Mouse (Mus musculus) MEL (cell line): ENCODE measurements around the gene Cmc2. TPM values are rescaled to one million over a fixed set of nuclear protein-coding genes. Genes with fewer than 3 reads are reported as not detected.

ENCODE experiments used
- DNase-seq: peaks from one replicate; pipeline ENCODE4 v3.0.0; 2011; ENCODE audit warnings: low read depth, low spot score
- H3K27ac ChIP-seq: 2 replicates; pipeline ENCODE4 v1.5.1; 2012; ENCODE audit warnings: low read depth, mild to moderate bottlenecking, control low read depth, low read length, moderate library complexity; ENCODE audit not compliant: control insufficient read depth
- H3K27me3 ChIP-seq, 2 experiments: fragments of 150-350 bp in 1 of 2; sonication (generic) in 1 of 2; 2 replicates each; pipeline ENCODE4 v1.6.1; 2012; ENCODE audit warnings: low read length in 2 of 2, mild to moderate bottlenecking in 2 of 2, improper control_type of control experiment in 1 of 2, moderate library complexity in 1 of 2; ENCODE audit not compliant: insufficient read depth in 2 of 2, control insufficient read depth in 1 of 2
- H3K36me3 ChIP-seq, 2 experiments: 2 replicates each; pipeline ENCODE4 v1.6.1; 2012 to 2014; ENCODE audit warnings: low read length in 2 of 2, improper control_type of control experiment in 1 of 2, inconsistent platforms in 1 of 2, mild to moderate bottlenecking in 1 of 2; ENCODE audit not compliant: insufficient read depth in 2 of 2, control insufficient read depth in 1 of 2
- H3K4me1 ChIP-seq, 2 experiments: fragments of 150-350 bp in 1 of 2; sonication (generic) in 1 of 2; 2 replicates each; pipeline ENCODE4 v1.6.1; 2012; ENCODE audit warnings: low read length in 2 of 2, improper control_type of control experiment in 1 of 2, mild to moderate bottlenecking in 1 of 2; ENCODE audit not compliant: insufficient read depth in 2 of 2, control insufficient read depth in 1 of 2
- H3K4me3 ChIP-seq, 2 experiments: fragments of 150-350 bp in 1 of 2; sonication (generic) in 1 of 2; 2 replicates each; pipeline ENCODE4 v1.5.1; 2012; ENCODE audit warnings: low read depth in 2 of 2, low read length in 2 of 2, mild to moderate bottlenecking in 2 of 2, moderate library complexity in 2 of 2, control low read depth in 1 of 2, improper control_type of control experiment in 1 of 2; ENCODE audit not compliant: control insufficient read depth in 1 of 2, insufficient read depth in 1 of 2
- H3K79me2 ChIP-seq: 2 replicates; pipeline ENCODE4 v1.6.1; 2012; ENCODE audit warnings: mild to moderate bottlenecking, low read length, moderate library complexity; ENCODE audit not compliant: control insufficient read depth, poor library complexity, insufficient read depth
- H3K9ac ChIP-seq: 2 replicates; pipeline ENCODE4 v1.6.1; 2012; ENCODE audit warnings: low read depth, mild to moderate bottlenecking, control low read depth, low read length, moderate library complexity; ENCODE audit not compliant: control insufficient read depth, poor library complexity, severe bottlenecking
- H3K9me3 ChIP-seq: fragments of 150-350 bp; sonication (generic); replicated peaks from 2 replicates; pipeline ENCODE4 v1.6.1; 2012; ENCODE audit warnings: mild to moderate bottlenecking, low read length, improper control_type of control experiment, moderate library complexity; ENCODE audit not compliant: insufficient read depth
- CHD2 ChIP-seq: IDR thresholded peaks from 2 replicates; pipeline ENCODE4 v1.6.1; 2011; ENCODE audit warnings: low read length, improper control_type of control experiment
- CTCF ChIP-seq, 3 experiments: IDR thresholded peaks in 2 of 3; conservative IDR thresholded peaks in 1 of 3; 2 replicates each; pipeline ENCODE4 v1.5.1; 2011 to 2012; ENCODE audit warnings: low read length in 3 of 3, low read depth in 2 of 3, mild to moderate bottlenecking in 2 of 3, improper control_type of control experiment in 1 of 3, inconsistent platforms in 1 of 3, mixed read lengths in 1 of 3, moderate library complexity in 1 of 3; ENCODE audit not compliant: control insufficient read depth in 1 of 3, insufficient read depth in 1 of 3, poor library complexity in 1 of 3, severe bottlenecking in 1 of 3
- ELF1 ChIP-seq: IDR thresholded peaks from 2 replicates; pipeline ENCODE4 v1.6.1; 2014; ENCODE audit warnings: low read depth, mild to moderate bottlenecking, inconsistent platforms, low read length, improper control_type of control experiment, moderate library complexity
- GATA1 ChIP-seq: IDR thresholded peaks from 2 replicates; pipeline ENCODE4 v1.6.1; 2011; ENCODE audit warnings: low read depth, low read length, improper control_type of control experiment
- HCFC1 ChIP-seq: IDR thresholded peaks from 2 replicates; pipeline ENCODE4 v1.6.1; 2012; ENCODE audit warnings: low read depth, mild to moderate bottlenecking, inconsistent platforms, low read length, improper control_type of control experiment, moderate library complexity
- JUND ChIP-seq: IDR thresholded peaks from 2 replicates; pipeline ENCODE4 v1.6.1; 2011; ENCODE audit warnings: low read depth, mild to moderate bottlenecking, improper control_type of control experiment, low read length
- KAT2A ChIP-seq: conservative IDR thresholded peaks from 2 replicates; pipeline ENCODE4 v1.6.1; 2012; ENCODE audit warnings: low read depth, low read length, improper control_type of control experiment, inconsistent platforms
- MAX ChIP-seq: IDR thresholded peaks from 2 replicates; pipeline ENCODE4 v1.6.1; 2011; ENCODE audit warnings: low read length, improper control_type of control experiment
- MAZ ChIP-seq: IDR thresholded peaks from 2 replicates; pipeline ENCODE4 v1.6.1; 2012; ENCODE audit warnings: low read depth, mild to moderate bottlenecking, inconsistent platforms, low read length, improper control_type of control experiment
- MXI1 ChIP-seq: IDR thresholded peaks from 2 replicates; pipeline ENCODE4 v1.6.1; 2011; ENCODE audit warnings: mild to moderate bottlenecking, low read depth, low read length, improper control_type of control experiment
- MYC ChIP-seq: IDR thresholded peaks from 2 replicates; pipeline ENCODE4 v1.6.1; 2011; ENCODE audit warnings: low read depth, mild to moderate bottlenecking, low read length, improper control_type of control experiment, moderate library complexity
- NELFE ChIP-seq: IDR thresholded peaks from 2 replicates; pipeline ENCODE4 v1.6.1; 2011; ENCODE audit warnings: low read depth, low read length, improper control_type of control experiment
- NRF1 ChIP-seq: IDR thresholded peaks from 2 replicates; pipeline ENCODE4 v1.6.1; 2014; ENCODE audit warnings: low read depth, mild to moderate bottlenecking, inconsistent platforms, low read length, improper control_type of control experiment, moderate library complexity; ENCODE audit not compliant: poor library complexity, insufficient read depth, severe bottlenecking
- POLR2A ChIP-seq, 2 experiments: IDR thresholded peaks; 2 replicates each; pipeline ENCODE4 v1.6.1; 2011 to 2012; ENCODE audit warnings: low read length in 2 of 2, mild to moderate bottlenecking in 2 of 2, control low read depth in 1 of 2, improper control_type of control experiment in 1 of 2, low read depth in 1 of 2, moderate library complexity in 1 of 2; ENCODE audit not compliant: control insufficient read depth in 1 of 2, insufficient read depth in 1 of 2, poor library complexity in 1 of 2
- POLR2AphosphoS2 ChIP-seq: IDR thresholded peaks from 2 replicates; pipeline ENCODE4 v1.6.1; 2011; ENCODE audit warnings: low read length, improper control_type of control experiment
- RAD21 ChIP-seq: IDR thresholded peaks from 2 replicates; pipeline ENCODE4 v1.6.1; 2011; ENCODE audit warnings: mild to moderate bottlenecking, low read depth, low read length, improper control_type of control experiment
- SMC3 ChIP-seq: IDR thresholded peaks from 2 replicates; pipeline ENCODE4 v1.6.1; 2011; ENCODE audit warnings: low read depth, low read length, improper control_type of control experiment
- USF1 ChIP-seq: IDR thresholded peaks from 2 replicates; pipeline ENCODE4 v1.6.1; 2014; ENCODE audit warnings: low read depth, mild to moderate bottlenecking, inconsistent platforms, low read length, improper control_type of control experiment, moderate library complexity
- ZC3H11A ChIP-seq: IDR thresholded peaks from 2 replicates; pipeline ENCODE4 v1.6.1; 2012; ENCODE audit warnings: low read depth, mild to moderate bottlenecking, inconsistent platforms, low read length, improper control_type of control experiment
- ZNF384 ChIP-seq: IDR thresholded peaks from 2 replicates; pipeline ENCODE4 v1.6.1; 2012; ENCODE audit warnings: low read depth, mild to moderate bottlenecking, inconsistent platforms, low read length, improper control_type of control experiment
- polyA plus RNA-seq, 2 experiments: library from polyadenylated mRNA; stranded (reverse) in 1 of 2; unstranded in 1 of 2; fragments of >175 nt in 1 of 2; fragments of >200 nt in 1 of 2; gene quantifications; 2 replicates each; pipeline versions ENCODE4 v1.2.1 to v1.2.4; 2012; ENCODE audit warnings: low replicate concordance in 2 of 2, low read depth in 1 of 2; ENCODE audit not compliant: insufficient read length in 2 of 2, insufficient read depth in 1 of 2, missing spikeins in 1 of 2
- total RNA-seq: library from RNA; depleted of rRNA; stranded (reverse); fragments of 300-350 nt; gene quantifications from 2 replicates; pipeline ENCODE4 v1.2.3, GENCODE M21; 2012

Gene Cmc2
- total and polyA plus RNA-seq, 3 experiments = 65.4 to 111 TPM; not detected in 1

GRCm38 (mm10) chr8:116867321-116867720, 53.9 kb downstream of the Cmc2 start:
- peak overlapping the region; percentile 32 for H3K9ac ChIP-seq
- H3K27me3 ChIP-seq = no peaks in the 10 kb centered on the region
- H3K79me2 ChIP-seq = no peaks in the 10 kb centered on the region
- H3K27ac ChIP-seq = no peak overlapping the region
- peak overlapping the region; percentile 20 to 38; a peak in 3 of 4 replicates for H3K4me3 ChIP-seq
- no peaks in the 10 kb centered on the region for H3K4me1 ChIP-seq
- TF ChIP-seq NRF1 = no peak
- TF ChIP-seq ZC3H11A = no peak
- TF ChIP-seq POLR2A (IDR thresholded peaks at IDR 0.05; ENCODE audit: control insufficient read depth in 1 of 2, insufficient read depth in 1 of 2, low read depth in 1 of 2, low read length in 2 of 2, poor library complexity in 1 of 2) = no peak
- no peak for TF ChIP-seq CHD2
- no peaks in the 10 kb centered on the region for H3K9me3 ChIP-seq
- no peak for DNase-seq
- H3K36me3 ChIP-seq = no peaks in the 10 kb centered on the region

GRCm38 (mm10) chr8:116866118-116866903, 54.9 kb downstream of the Cmc2 start:
- H3K27ac ChIP-seq = peak overlapping the region; percentile 42; the same call in 1 of the 2 replicates
- no peak for TF ChIP-seq ELF1
- TF ChIP-seq MAX = peak; percentile 51; the same call in 1 of the 2 replicates
- peak; percentile 70 to 85 (median 84) for TF ChIP-seq CTCF (IDR thresholded peaks at IDR 0.05 in 2 of 3, conservative IDR thresholded peaks at IDR 0.05 in 1 of 3; ENCODE audit: control insufficient read depth in 1 of 3, insufficient read depth in 1 of 3, low read depth in 2 of 3, low read length in 3 of 3, poor library complexity in 1 of 3, severe bottlenecking in 1 of 3)
- 0 out of 2 replicates have a peak, but pooled peaks have one; percentile 21 for TF ChIP-seq MYC
- no peak for TF ChIP-seq ZC3H11A
- TF ChIP-seq HCFC1 = no peak
- no peak for TF ChIP-seq ZNF384
- no peak for TF ChIP-seq CHD2
- TF ChIP-seq USF1 = no peak
- no peak; the same call in 1 of the 2 replicates for TF ChIP-seq MXI1
- TF ChIP-seq GATA1 = no peak
- TF ChIP-seq KAT2A = no peak
- peak; percentile 54 for TF ChIP-seq SMC3
- TF ChIP-seq NRF1 = no peak
- TF ChIP-seq MAZ = no peak
- no peak for TF ChIP-seq JUND
- no peak for TF ChIP-seq POLR2A (IDR thresholded peaks at IDR 0.05; ENCODE audit: control insufficient read depth in 1 of 2, insufficient read depth in 1 of 2, low read depth in 1 of 2, low read length in 2 of 2, poor library complexity in 1 of 2)
- no peak for TF ChIP-seq POLR2AphosphoS2
- no peak for TF ChIP-seq NELFE
- TF ChIP-seq RAD21 = peak; percentile 52
- peak overlapping the region; percentile 46 for H3K9ac ChIP-seq
- peak; percentile 76 for DNase-seq
- H3K4me1 ChIP-seq = no peaks in the 10 kb centered on the region
- H3K27me3 ChIP-seq = no peaks in the 10 kb centered on the region
- H3K4me3 ChIP-seq = peak overlapping the region; percentile 14 to 39; a peak in 3 of 4 replicates
- H3K9me3 ChIP-seq = no peaks in the 10 kb centered on the region
- no peaks in the 10 kb centered on the region for H3K36me3 ChIP-seq
- H3K79me2 ChIP-seq = no peaks in the 10 kb centered on the region
